Mouse (Mus musculus) testis, adult 2 months (tissue): ENCODE results near the gene Slc13a3. TPM values are rescaled to one million over a fixed set of nuclear protein-coding genes. Genes with fewer than 3 reads are reported as not detected.

Source experiments
- H3K27ac ChIP-seq: fragments of 200-500 bp; 2 replicates; pipeline ENCODE4 v1.5.1; 2012; ENCODE audit warnings: low read depth, low read length; ENCODE audit not compliant: control insufficient read depth, insufficient read depth
- H3K27me3 ChIP-seq: fragments of 200-500 bp; 2 replicates; pipeline ENCODE4 v1.6.1; 2012; ENCODE audit warnings: mild to moderate bottlenecking, low read length, moderate library complexity; ENCODE audit not compliant: control insufficient read depth, insufficient read depth
- H3K36me3 ChIP-seq: fragments of 200-500 bp; 2 replicates; pipeline ENCODE4 v1.6.1; 2012; ENCODE audit warnings: mild to moderate bottlenecking, low read length; ENCODE audit not compliant: control insufficient read depth, insufficient read depth
- H3K4me1 ChIP-seq: fragments of 200-500 bp; 2 replicates; pipeline ENCODE4 v1.6.1; 2012; ENCODE audit warnings: low read length; ENCODE audit not compliant: control insufficient read depth, insufficient read depth
- H3K4me3 ChIP-seq: fragments of 200-500 bp; 2 replicates; pipeline ENCODE4 v1.5.1; 2012; ENCODE audit warnings: low read depth, mild to moderate bottlenecking, low read length, moderate library complexity, mixed read lengths; ENCODE audit not compliant: control insufficient read depth
- CTCF ChIP-seq: fragments of 200-500 bp; IDR thresholded peaks from 2 replicates; pipeline ENCODE4 v1.5.1; 2012; ENCODE audit warnings: low read depth, mild to moderate bottlenecking, inconsistent platforms, low read length, moderate library complexity; ENCODE audit not compliant: control insufficient read depth, insufficient read depth, insufficient replicate concordance
- POLR2A ChIP-seq: fragments of 200-500 bp; IDR thresholded peaks from 2 replicates; pipeline ENCODE4 v1.6.1; 2012; ENCODE audit warnings: low read depth, mild to moderate bottlenecking, inconsistent platforms, low read length, moderate library complexity; ENCODE audit not compliant: control insufficient read depth
- polyA plus RNA-seq: library from polyadenylated mRNA; depleted of rRNA; stranded (reverse); fragments of >200 nt; gene quantifications from 2 replicates; pipeline ENCODE4 v1.2.3, GENCODE M21; 2012

Slc13a3 gene
- polyA plus RNA-seq, 1 experiment: 0.85 TPM

GRCm38 (mm10) chr2:165444861-165445260, 28.2 kb downstream of the Slc13a3 start:
- Histone ChIP-seq H3K4me1 (0 out of 2 replicates have a peak, but pooled peaks cover 2% of the 10 kb centered on the region), H3K27ac (no peak overlapping the region), H3K4me3 (no peak overlapping the region), H3K27me3 (no peaks in the 10 kb centered on the region), H3K36me3 (no peaks in the 10 kb centered on the region)
- TF ChIP-seq CTCF (no peak), POLR2A (no peak)

GRCm38 (mm10) chr2:165442981-165443380, 30.0 kb downstream of the Slc13a3 start:
- no peaks in the 10 kb centered on the region for H3K36me3 ChIP-seq
- H3K27ac ChIP-seq: no peak overlapping the region
- TF ChIP-seq CTCF (no peak), POLR2A (no peak)
- no peaks in the 10 kb centered on the region for H3K27me3 ChIP-seq
- H3K4me1 ChIP-seq: 0 out of 2 replicates have a peak, but pooled peaks cover 2% of the 10 kb centered on the region
- H3K4me3 ChIP-seq: no peak overlapping the region

- Histone ChIP-seq H3K4me3 (no peak overlapping the region), H3K27me3 (no peaks in the 10 kb centered on the region), H3K4me1 (0 out of 2 replicates have a peak, but pooled peaks cover 2% of the 10 kb centered on the region), H3K36me3 (no peaks in the 10 kb centered on the region), H3K27ac (no peak overlapping the region)
- no peak for TF ChIP-seq CTCF
Measured at GRCm38 (mm10) chr2:165441613-165442012, 31.4 kb downstream of the Slc13a3 start.

GRCm38 (mm10) chr2:165439613-165440012, 33.4 kb downstream of the Slc13a3 start:
- Histone ChIP-seq H3K4me3 (no peak overlapping the region), H3K4me1 (0 out of 2 replicates have a peak, but pooled peaks cover 2% of the 10 kb centered on the region), H3K27me3 (no peaks in the 10 kb centered on the region), H3K36me3 (no peaks in the 10 kb centered on the region), H3K27ac (no peak overlapping the region)
- TF ChIP-seq POLR2A (no peak), CTCF (no peak)

DNA sequence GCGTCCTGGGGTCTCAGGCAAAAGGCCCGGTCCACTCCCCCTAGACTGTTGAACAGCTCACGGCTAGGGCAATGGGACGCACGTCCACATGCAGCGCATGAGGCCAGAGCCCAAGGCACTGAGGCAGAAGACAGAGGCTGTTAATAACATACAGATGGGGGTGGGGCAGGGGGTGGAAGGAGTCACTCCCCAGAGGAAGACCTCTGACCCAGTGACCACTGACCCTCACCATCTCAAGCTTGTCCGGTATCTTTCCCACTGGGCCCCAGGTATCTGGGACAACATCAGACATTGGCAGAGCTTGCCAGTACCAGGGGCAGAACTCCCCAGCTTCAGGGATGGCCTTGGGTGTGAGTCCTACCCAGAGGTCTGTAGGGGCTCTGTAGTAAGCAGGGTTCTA, 34.1 kb downstream of the Slc13a3 start:
- Histone ChIP-seq H3K4me3 (no peak overlapping the region), H3K27ac (no peak overlapping the region), H3K27me3 (no peaks in the 10 kb centered on the region), H3K4me1 (0 out of 2 replicates have a peak, but pooled peaks cover 2% of the 10 kb centered on the region), H3K36me3 (no peaks in the 10 kb centered on the region)
- no peak for TF ChIP-seq CTCF
- no peak for TF ChIP-seq POLR2A

GRCm38 (mm10) chr2:165428694-165429093, 44.3 kb downstream of the Slc13a3 start:
- Histone ChIP-seq H3K36me3 (no peaks in the 10 kb centered on the region), H3K4me1 (no peaks in the 10 kb centered on the region; the same call in 1 of the 2 replicates), H3K4me3 (no peak overlapping the region), H3K27ac (no peak overlapping the region), H3K27me3 (no peaks in the 10 kb centered on the region)
- TF ChIP-seq CTCF: no peak
- no peak for TF ChIP-seq POLR2A

DNA sequence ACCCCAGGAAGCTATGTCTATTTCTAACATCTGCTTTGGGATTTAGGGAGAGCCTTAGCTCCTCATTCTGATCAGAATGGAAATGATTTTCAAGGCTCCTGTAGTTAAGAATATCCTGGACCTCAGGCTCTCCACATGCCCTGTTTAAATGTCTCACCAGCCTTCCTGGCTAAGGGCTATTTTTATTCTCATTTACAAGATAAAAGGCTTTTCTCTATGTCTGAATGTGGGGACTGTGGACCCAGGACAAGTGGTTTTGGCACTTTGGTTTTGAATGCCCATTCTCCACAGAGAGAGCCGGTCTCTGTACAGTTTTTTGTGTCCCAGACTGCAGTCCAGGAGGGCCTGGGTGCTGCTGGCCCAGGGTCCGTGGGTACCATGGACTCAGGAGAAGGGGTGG, 52.8 kb downstream of the Slc13a3 start:
- H3K4me1 ChIP-seq: peaks cover 5% of the 10 kb centered on the region
- H3K27me3 ChIP-seq: no peaks in the 10 kb centered on the region
- no peak overlapping the region for H3K27ac ChIP-seq
- H3K4me3 ChIP-seq: no peak overlapping the region
- TF ChIP-seq CTCF (no peak), POLR2A (no peak)
- H3K36me3 ChIP-seq: no peaks in the 10 kb centered on the region

- TF ChIP-seq POLR2A (no peak), CTCF (no peak)
- H3K36me3 ChIP-seq: no peaks in the 10 kb centered on the region
- H3K4me1 ChIP-seq: peaks cover 5% of the 10 kb centered on the region
- H3K27me3 ChIP-seq: no peaks in the 10 kb centered on the region
- no peak overlapping the region for H3K27ac ChIP-seq
- no peak overlapping the region for H3K4me3 ChIP-seq
Measured at GRCm38 (mm10) chr2:165419670-165420111, 53.3 kb downstream of the Slc13a3 start.
